Mouse (Mus musculus) heart, embryonic 12.5 days (tissue): Measurements from ENCODE around the gene Nudt17. TPM values are rescaled to one million over a fixed set of nuclear protein-coding genes. Genes with fewer than 3 reads are reported as not detected.
"Not testable (repeated sequence)": the region's sequence is repeated elsewhere in the genome, so short reads cannot be mapped to it uniquely, and the experiment has no call there.

Experiments
- ATAC-seq: fragments of 200-750 bp; cut with Nextera tagmentation; 2 replicates; pipeline ENCODE4 v1.8.0; 2017; ENCODE audit warnings: moderate TSS enrichment, moderate library complexity; ENCODE audit not compliant: insufficient number of reproducible peaks, low FRiP score
- H3K27ac ChIP-seq: fragments of 300-500 bp; sonication (generic); 2 replicates; pipeline ENCODE4 v1.5.1; 2016; ENCODE audit warnings: mild to moderate bottlenecking, moderate library complexity; ENCODE audit not compliant: poor library complexity, severe bottlenecking
- H3K27me3 ChIP-seq: fragments of 300-500 bp; sonication (generic); replicated peaks from 2 replicates; pipeline ENCODE4 v1.6.1; 2016; ENCODE audit warnings: mild to moderate bottlenecking, moderate library complexity
- H3K36me3 ChIP-seq: fragments of 300-500 bp; sonication (generic); 2 replicates; pipeline ENCODE4 v1.6.1; 2016; ENCODE audit warnings: mild to moderate bottlenecking, moderate library complexity
- H3K4me1 ChIP-seq: fragments of 300-500 bp; sonication (generic); replicated peaks from 2 replicates; pipeline ENCODE4 v1.6.1; 2016; ENCODE audit warnings: mild to moderate bottlenecking
- H3K4me2 ChIP-seq: fragments of 300-500 bp; sonication (generic); 2 replicates; pipeline ENCODE4 v1.6.1; 2016; ENCODE audit warnings: mild to moderate bottlenecking, moderate library complexity
- H3K4me3 ChIP-seq: fragments of 300-500 bp; sonication (generic); 2 replicates; pipeline ENCODE4 v1.5.1; 2016; ENCODE audit warnings: mild to moderate bottlenecking
- H3K9ac ChIP-seq: fragments of 300-500 bp; sonication (generic); 2 replicates; pipeline ENCODE4 v1.6.1; 2016; ENCODE audit warnings: mild to moderate bottlenecking, moderate library complexity
- H3K9me3 ChIP-seq: fragments of 300-500 bp; sonication (generic); replicated peaks from 2 replicates; pipeline ENCODE4 v1.6.1; 2016; ENCODE audit warnings: mild to moderate bottlenecking, moderate library complexity
- WGBS: fragments of 180-500 bp; shearing (Covaris S2); methylation state at CpG from one replicate; pipeline ENCODE4 v1.1.7; 2016; 5-methylcytosine and 5-hydroxymethylcytosine counted together
- polyA plus RNA-seq: library from polyadenylated mRNA; unstranded; fragments of >200 nt; fragmentation: Nextera tagmentation; extraction: Ambion mirVana; gene quantifications from 2 replicates; pipeline ENCODE4 v1.2.1, GENCODE M21; 2016

Gene Nudt17
- polyA plus RNA-seq, 1 experiment from 2014 or later: 6.9 TPM

GRCm38 (mm10) chr3:96701003-96701402 lies 7.4 kb downstream of the Nudt17 start:
- H3K36me3 ChIP-seq: peaks cover 60% of the 10 kb centered on the region
- no peaks in the 10 kb centered on the region for H3K9me3 ChIP-seq
- H3K9ac ChIP-seq: no peak overlapping the region
- no peak overlapping the region for H3K4me2 ChIP-seq
- no peak for ATAC-seq
- no peaks in the 10 kb centered on the region for H3K27me3 ChIP-seq
- no peak overlapping the region for H3K27ac ChIP-seq
- peaks cover 18% of the 10 kb centered on the region for H3K4me1 ChIP-seq
- 82% methylated on average over 4 of the region's 4 CpGs for WGBS
- H3K4me3 ChIP-seq: no peak overlapping the region

GRCm38 (mm10) chr3:96700376-96700775 lies 8.0 kb downstream of the Nudt17 start:
- 50% methylated on average over 7 of the region's 7 CpGs for WGBS
- peaks cover 58% of the 10 kb centered on the region for H3K36me3 ChIP-seq
- no peak overlapping the region for H3K9ac ChIP-seq
- no peak for ATAC-seq
- no peak overlapping the region for H3K4me3 ChIP-seq
- H3K27ac ChIP-seq: no peak overlapping the region
- no peaks in the 10 kb centered on the region for H3K27me3 ChIP-seq
- peaks cover 25% of the 10 kb centered on the region for H3K4me1 ChIP-seq
- no peaks in the 10 kb centered on the region for H3K9me3 ChIP-seq
- H3K4me2 ChIP-seq: no peak overlapping the region

DNA sequence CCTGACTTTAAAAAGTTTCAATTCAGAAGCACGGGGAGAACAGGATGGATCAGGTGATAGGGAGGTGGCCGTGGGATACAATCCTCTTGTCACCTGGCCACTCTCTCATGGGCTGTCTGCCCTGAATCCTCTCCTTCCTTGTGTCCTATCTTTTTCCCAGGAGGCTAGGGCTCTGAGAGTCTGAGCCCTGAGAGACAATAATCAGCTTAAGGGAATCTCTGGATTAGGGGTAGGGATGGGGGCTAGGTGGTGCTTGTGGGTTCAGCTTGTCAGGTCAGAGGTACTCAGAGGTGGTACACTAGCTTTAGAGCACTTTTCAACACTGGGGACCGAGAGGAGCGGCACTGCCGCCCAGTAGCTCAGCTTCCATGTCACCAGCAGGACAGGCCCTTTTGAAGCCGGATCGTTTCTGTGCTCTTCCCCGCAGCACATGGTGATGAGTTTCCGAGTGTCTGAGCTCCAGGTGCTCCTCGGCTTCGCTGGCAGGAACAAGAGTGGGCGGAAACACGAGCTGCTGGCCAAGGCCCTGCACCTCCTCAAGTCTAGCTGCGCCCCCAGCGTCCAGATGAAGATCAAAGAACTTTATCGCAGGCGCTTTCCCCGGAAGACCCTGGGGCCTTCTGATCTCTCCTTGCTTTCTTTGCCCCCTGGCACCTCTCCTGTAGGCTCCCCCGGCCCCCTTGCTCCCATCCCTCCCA lies 9.2 kb downstream of the Nudt17 start:
- WGBS: 48% methylated on average over 19 of the region's 19 CpGs
- Histone ChIP-seq H3K9me3 (no peaks in the 10 kb centered on the region), H3K4me1 (peaks cover 31% of the 10 kb centered on the region), H3K9ac (no peak overlapping the region), H3K36me3 (peaks cover 46% of the 10 kb centered on the region), H3K4me2 (no peak overlapping the region), H3K27ac (no peak overlapping the region), H3K27me3 (no peaks in the 10 kb centered on the region), H3K4me3 (no peak overlapping the region)
- ATAC-seq: no peak

- peak; percentile 96 for ATAC-seq
- H3K36me3 ChIP-seq: peaks cover 29% of the 10 kb centered on the region
- H3K27me3 ChIP-seq: no peaks in the 10 kb centered on the region
- WGBS: under 1% methylated on average over 85 of the region's 85 CpGs
- peak overlapping the region; percentile 87 for H3K9ac ChIP-seq
- no peaks in the 10 kb centered on the region for H3K9me3 ChIP-seq
- H3K4me2 ChIP-seq: peak overlapping the region; percentile 84
- peak overlapping the region; percentile 92 for H3K27ac ChIP-seq
- peaks cover 34% of the 10 kb centered on the region for H3K4me1 ChIP-seq
- peak overlapping the region; percentile 76 for H3K4me3 ChIP-seq
Measured at GRCm38 (mm10) chr3:96696766-96697732, 11.3 kb downstream of the Nudt17 start.

DNA sequence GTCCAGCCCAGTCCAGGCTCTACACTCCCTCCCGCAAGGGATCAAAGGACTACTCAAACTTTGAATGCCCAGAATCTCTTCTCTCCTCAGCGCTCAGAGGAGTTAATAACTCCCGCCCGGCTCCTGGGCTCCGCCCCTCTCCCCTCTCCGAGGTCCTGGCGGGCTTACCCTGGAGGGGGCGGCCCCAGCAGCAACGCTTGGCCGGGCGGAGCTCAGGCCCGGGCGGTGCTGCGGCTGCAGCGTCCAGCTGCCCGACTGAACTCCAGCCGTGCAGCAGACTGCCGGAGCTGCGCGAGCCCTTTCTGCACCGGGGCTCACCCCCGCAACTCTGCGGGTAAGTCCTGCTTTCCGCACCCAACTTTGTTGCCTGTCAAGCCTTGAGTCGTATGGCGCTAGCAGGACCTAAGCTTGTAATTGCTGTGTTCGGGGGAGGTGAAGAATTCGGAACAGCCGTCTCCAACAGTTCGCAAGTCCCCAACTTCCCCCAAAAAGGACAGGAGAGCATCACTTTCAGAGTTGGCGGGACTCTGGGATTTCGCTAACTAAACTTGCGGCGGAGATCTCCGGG lies 12.1 kb downstream of the Nudt17 start, which contains the start of gene Pias3:
Gene Pias3, plus strand, starts transcription at position 187 of the 568 bp plus-strand sequence.
- H3K9ac ChIP-seq: peak within 1 kb of the TSS; percentile 87
- ATAC-seq: peak; percentile 86

DNA sequence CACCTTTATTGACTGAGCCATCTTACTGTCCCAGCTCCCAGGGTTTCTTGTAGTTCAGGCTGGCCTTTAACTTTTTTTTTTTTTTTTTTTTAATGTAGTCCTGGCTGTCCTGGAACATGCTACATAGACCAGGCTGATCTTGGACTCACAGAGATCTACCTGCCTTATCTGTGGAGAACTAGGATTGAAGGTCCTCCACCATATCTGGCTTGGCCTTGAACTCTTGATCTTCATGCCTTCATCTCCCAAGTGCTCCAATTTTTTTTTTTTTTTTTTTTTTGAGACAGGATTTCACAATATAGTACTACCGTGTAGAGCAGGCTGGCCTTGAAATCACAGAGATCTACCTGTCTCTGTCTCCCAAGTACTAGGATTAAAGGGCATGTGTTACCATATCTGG lies 14.8 kb downstream of the Nudt17 start:
- Histone ChIP-seq H3K4me2 (no peak overlapping the region), H3K4me3 (no peak overlapping the region), H3K27ac (no peak overlapping the region), H3K36me3 (no peaks in the 10 kb centered on the region), H3K9ac (no peak overlapping the region), H3K9me3 (no peaks in the 10 kb centered on the region), H3K27me3 (no peaks in the 10 kb centered on the region; the same call in 1 of the 2 replicates), H3K4me1 (peaks cover 27% of the 10 kb centered on the region)
- no peak for ATAC-seq
- WGBS: 77% methylated on average over 1 of the region's 1 CpGs

More for the DNA sequence above, 12.1 kb downstream of the Nudt17 start, which contains the start of gene Pias3:
- Histone ChIP-seq H3K4me1 (peaks cover 34% of the 10 kb centered on the region), H3K36me3 (peaks cover 22% of the 10 kb centered on the region), H3K27ac (peak within 1 kb of the TSS; percentile 92), H3K4me3 (peak within 1 kb of the TSS; percentile 76), H3K27me3 (no peaks in the 10 kb centered on the region), H3K9me3 (no peaks in the 10 kb centered on the region), H3K4me2 (peak within 1 kb of the TSS; percentile 84)
- WGBS: under 1% methylated on average over 35 of the region's 35 CpGs

GRCm38 (mm10) chr3:96692506-96692905 lies 15.9 kb downstream of the Nudt17 start:
- no peaks in the 10 kb centered on the region for H3K9me3 ChIP-seq
- no peak overlapping the region for H3K4me2 ChIP-seq
- no peaks in the 10 kb centered on the region; the same call in 1 of the 2 replicates for H3K27me3 ChIP-seq
- H3K9ac ChIP-seq: no peak overlapping the region
- H3K4me1 ChIP-seq: peaks cover 18% of the 10 kb centered on the region
- no peak overlapping the region for H3K4me3 ChIP-seq
- H3K36me3 ChIP-seq: no peaks in the 10 kb centered on the region
- 15% methylated on average over 3 of the region's 3 CpGs for WGBS
- H3K27ac ChIP-seq: no peak overlapping the region
- no peak for ATAC-seq

GRCm38 (mm10) chr3:96690298-96690697 lies 18.1 kb downstream of the Nudt17 start:
- no peak overlapping the region for H3K4me3 ChIP-seq
- no peaks in the 10 kb centered on the region for H3K36me3 ChIP-seq
- H3K9me3 ChIP-seq: no peaks in the 10 kb centered on the region
- H3K4me2 ChIP-seq: no peak overlapping the region
- peaks cover 10% of the 10 kb centered on the region for H3K4me1 ChIP-seq
- 47% methylated on average over 3 of the region's 3 CpGs for WGBS
- ATAC-seq: no peak
- peaks cover 8% of the 10 kb centered on the region; the same call in 1 of the 2 replicates for H3K27me3 ChIP-seq
- no peak overlapping the region for H3K9ac ChIP-seq
- H3K27ac ChIP-seq: no peak overlapping the region

DNA sequence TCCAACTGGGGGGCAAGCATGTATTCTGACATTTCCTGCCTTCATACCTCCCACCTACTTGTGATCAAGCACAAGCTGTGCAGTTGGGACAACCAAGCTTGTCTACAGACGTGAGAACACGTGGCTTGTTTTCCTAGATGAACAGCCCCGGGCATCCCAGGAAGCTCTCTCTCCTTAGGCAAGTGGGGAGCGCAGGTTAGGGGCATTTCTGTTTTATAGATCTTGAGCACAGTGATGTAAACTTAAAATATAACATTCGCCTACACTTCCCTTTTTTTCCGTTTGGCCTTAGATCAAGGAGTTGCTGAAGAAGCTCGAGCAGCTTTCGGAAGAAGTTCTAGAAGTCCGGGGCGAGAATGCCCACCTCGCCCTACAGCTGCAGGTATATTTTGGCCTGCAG lies 19.5 kb downstream of the Nudt17 start:
- ATAC-seq: no peak
- peaks cover 18% of the 10 kb centered on the region for H3K4me1 ChIP-seq
- no peak overlapping the region for H3K27ac ChIP-seq
- no peaks in the 10 kb centered on the region for H3K36me3 ChIP-seq
- no peaks in the 10 kb centered on the region for H3K9me3 ChIP-seq
- WGBS: 71% methylated on average over 11 of the region's 11 CpGs
- H3K27me3 ChIP-seq: peaks cover 22% of the 10 kb centered on the region
- no peak overlapping the region for H3K4me2 ChIP-seq
- no peak overlapping the region for H3K9ac ChIP-seq
- no peak overlapping the region for H3K4me3 ChIP-seq

DNA sequence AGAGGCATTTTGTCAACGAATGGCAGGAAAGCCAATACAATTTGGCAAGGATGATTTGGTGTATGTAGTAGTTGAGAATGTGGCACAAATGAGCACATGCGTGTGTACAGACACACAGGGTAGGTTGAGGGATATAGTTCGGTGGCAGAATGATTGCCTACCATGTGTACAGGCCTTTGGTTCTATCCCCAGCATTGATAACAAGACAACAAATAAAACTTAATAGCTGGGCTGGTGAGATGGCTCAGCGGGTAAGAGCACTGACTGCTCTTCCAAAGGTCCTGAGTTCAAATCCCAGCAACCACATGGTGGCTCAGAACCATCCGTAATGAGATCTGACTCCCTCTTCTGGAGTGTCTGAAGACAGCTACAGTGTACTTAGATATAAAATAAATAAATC lies 22.3 kb downstream of the Nudt17 start:
- H3K27me3 ChIP-seq: peaks cover 32% of the 10 kb centered on the region
- H3K9me3 ChIP-seq, H3K4me2 ChIP-seq: not testable (repeated sequence)

DNA sequence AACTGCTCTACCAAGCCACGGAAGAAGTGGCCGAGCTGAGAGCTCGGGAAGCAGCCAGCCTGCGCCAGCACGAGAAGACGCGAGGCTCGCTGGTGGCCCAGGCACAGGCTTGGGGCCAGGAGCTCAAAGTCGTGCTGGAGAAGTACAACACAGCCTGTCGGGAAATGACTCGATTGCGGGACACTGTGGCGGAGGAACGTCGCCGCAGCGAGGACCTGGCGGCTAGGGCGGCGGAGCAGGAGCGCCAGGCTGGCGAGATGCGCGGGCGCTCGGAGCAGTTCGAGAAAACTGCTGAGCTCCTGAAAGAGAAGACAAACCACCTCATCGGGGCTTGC lies 23.6 kb downstream of the Nudt17 start:
- Histone ChIP-seq H3K27me3 (peaks cover 44% of the 10 kb centered on the region), H3K36me3 (no peaks in the 10 kb centered on the region)
- 13% methylated on average over 28 of the region's 28 CpGs for WGBS

More for the DNA sequence above, 22.3 kb downstream of the Nudt17 start:
- H3K27ac ChIP-seq, H3K36me3 ChIP-seq, ATAC-seq, H3K4me3 ChIP-seq, H3K9ac ChIP-seq: not testable (repeated sequence)
- H3K4me1 ChIP-seq: peaks cover 15% of the 10 kb centered on the region
- 88% methylated on average over 5 of the region's 5 CpGs for WGBS

More for the DNA sequence above, 23.6 kb downstream of the Nudt17 start:
- H3K4me3 ChIP-seq: peak overlapping the region; percentile 38
- no peak overlapping the region for H3K27ac ChIP-seq
- ATAC-seq: no peak
- peaks cover 15% of the 10 kb centered on the region for H3K4me1 ChIP-seq
- H3K4me2 ChIP-seq: peak overlapping the region; percentile 72
- H3K9me3 ChIP-seq: no peaks in the 10 kb centered on the region
- H3K9ac ChIP-seq: peak overlapping the region; percentile 54; the same call in 1 of the 2 replicates
